Mouse (Mus musculus): ENCODE measurements at regions not wholly inside any gene's neighbourhood (a gene's known extent, or its start where the extent isn't known, plus 50 kb on each side); places are given as distances from the start of the nearest gene placed in this dataset.
A peak's percentile ranks its signal among the peaks of the same experiment; 100 is the strongest.

DNA sequence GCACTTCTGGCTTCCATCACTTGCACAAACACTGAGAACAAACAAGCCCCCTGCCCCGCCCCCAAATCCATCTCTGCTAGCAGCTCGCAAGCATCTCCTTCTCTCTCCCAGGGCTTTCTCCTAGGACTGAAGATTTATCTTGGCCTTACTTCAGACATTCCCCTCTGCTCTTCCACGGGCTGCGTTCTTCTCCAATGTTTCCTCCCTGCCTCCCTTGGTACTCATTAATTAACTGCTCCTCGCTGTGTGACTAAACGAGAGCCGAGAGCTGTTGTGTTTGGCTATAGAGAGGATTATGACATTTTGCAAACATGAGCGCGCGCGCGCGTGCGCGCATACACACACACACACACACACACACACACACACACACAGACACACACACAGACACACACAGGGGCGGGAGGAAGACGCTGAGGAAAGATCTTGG is 164.8 kb upstream of the Ptbp2 start:
- Histone ChIP-seq H3K36me3 (ENCODE audit: control insufficient read depth, insufficient read depth, low read length) (no peaks in the 10 kb centered on the region), H3K4me2 (ENCODE audit: low read length) (peak overlapping the region; percentile 50), H3K27me3 (replicated peaks; ENCODE audit: control insufficient read depth, insufficient read depth, low read length) (no peaks in the 10 kb centered on the region), H3K4me3 (ENCODE audit: low read length) (peak overlapping the region; percentile 18), H3K9me3 (ENCODE audit: control insufficient read depth, low read length) (no peaks in the 10 kb centered on the region), H3K4me1 (ENCODE audit: control insufficient read depth, insufficient read depth, low read depth, low read length) (peaks cover 15% of the 10 kb centered on the region), H3K27ac (ENCODE audit: low read depth, low read length) (peak overlapping the region; percentile 10), H3K9ac (ENCODE audit: low read depth, low read length) (peak overlapping the region; percentile 24; the same call in 1 of the 2 replicates)
- ATAC-seq = peak; percentile 70
- WGBS = 10% methylated on average over 17 of the region's 17 CpGs

DNA sequence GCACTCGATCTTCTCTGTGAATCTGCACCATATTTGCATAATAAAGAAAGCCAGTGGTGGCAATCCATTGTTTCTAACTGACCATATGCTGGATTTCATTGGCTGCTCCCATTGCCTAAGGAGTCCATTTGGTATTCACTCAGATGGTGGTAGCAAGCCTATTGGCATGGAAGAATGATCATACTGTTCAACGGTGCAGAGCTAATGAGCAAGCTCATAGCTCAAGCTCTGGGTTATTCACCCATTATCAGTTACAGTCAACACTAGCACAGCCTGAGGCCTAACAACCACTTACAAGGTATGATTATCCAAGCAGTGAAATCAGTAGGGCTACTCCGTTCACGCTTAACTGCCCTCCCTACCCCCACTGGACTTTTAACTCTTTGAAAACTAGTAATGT is 162.9 kb upstream of the Ptbp2 start:
- Histone ChIP-seq H3K27me3 (replicated peaks; ENCODE audit: control insufficient read depth, insufficient read depth, low read length) (no peaks in the 10 kb centered on the region), H3K4me2 (ENCODE audit: low read length) (no peak overlapping the region), H3K36me3 (ENCODE audit: control insufficient read depth, insufficient read depth, low read length) (no peaks in the 10 kb centered on the region), H3K4me3 (ENCODE audit: low read length) (no peak overlapping the region), H3K27ac (ENCODE audit: low read depth, low read length) (no peak overlapping the region), H3K9me3 (ENCODE audit: control insufficient read depth, low read length) (no peaks in the 10 kb centered on the region), H3K4me1 (ENCODE audit: control insufficient read depth, insufficient read depth, low read depth, low read length) (peaks cover 15% of the 10 kb centered on the region), H3K9ac (ENCODE audit: low read depth, low read length) (no peak overlapping the region)
- peak; percentile 58; the same call in 1 of the 2 replicates for ATAC-seq
- 25% methylated on average over 4 of the region's 4 CpGs for WGBS

DNA sequence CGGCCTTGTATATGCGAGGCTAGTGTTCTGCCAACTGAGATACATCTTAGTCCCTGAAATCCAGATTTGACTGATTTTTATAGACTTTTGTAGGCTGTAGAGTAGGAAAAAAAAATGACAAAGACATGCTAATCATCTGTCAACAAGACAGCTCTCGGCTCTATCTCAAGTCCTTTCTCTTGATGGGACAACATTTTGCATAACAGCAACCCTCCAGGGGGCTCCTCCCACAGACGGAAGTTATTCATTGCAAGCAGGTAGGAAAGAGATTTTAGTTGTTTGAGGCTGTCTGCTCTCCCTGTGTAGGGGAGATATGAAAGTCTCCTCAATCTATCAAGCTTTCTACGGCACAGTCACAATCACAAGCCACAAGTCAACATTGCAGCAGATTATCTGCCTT is 159.8 kb upstream of the Ptbp2 start:
- Histone ChIP-seq H3K4me1 (ENCODE audit: control insufficient read depth, insufficient read depth, low read depth, low read length) (peaks cover 3% of the 10 kb centered on the region; the same call in 1 of the 2 replicates), H3K9ac (ENCODE audit: low read depth, low read length) (no peak overlapping the region), H3K27ac (ENCODE audit: low read depth, low read length) (no peak overlapping the region), H3K4me3 (ENCODE audit: low read length) (no peak overlapping the region), H3K27me3 (replicated peaks; ENCODE audit: control insufficient read depth, insufficient read depth, low read length) (no peaks in the 10 kb centered on the region), H3K4me2 (ENCODE audit: low read length) (no peak overlapping the region), H3K36me3 (ENCODE audit: control insufficient read depth, insufficient read depth, low read length) (no peaks in the 10 kb centered on the region), H3K9me3 (ENCODE audit: control insufficient read depth, low read length) (no peaks in the 10 kb centered on the region)
- WGBS = 47% methylated on average over 5 of the region's 5 CpGs
- no peak for ATAC-seq

DNA sequence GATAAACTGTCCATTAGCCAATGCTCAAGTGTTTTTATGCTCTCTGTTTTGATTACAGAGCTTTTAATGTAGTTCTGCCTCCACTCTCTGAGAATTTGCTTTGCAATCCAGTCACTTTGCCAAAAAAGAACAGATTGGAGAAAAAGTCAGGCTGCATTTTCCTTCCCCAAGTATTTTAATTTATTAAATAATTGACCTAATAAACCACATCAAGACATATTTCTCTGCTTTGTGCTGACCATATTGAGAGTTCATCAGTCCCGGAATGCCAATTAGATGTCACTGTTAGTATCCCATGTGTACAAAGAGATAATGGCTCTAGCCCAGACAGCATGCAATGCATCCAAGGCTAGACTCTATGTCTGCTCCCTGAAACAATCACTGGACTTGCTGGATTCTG is 154.8 kb upstream of the Ptbp2 start:
- H3K4me1 ChIP-seq (ENCODE audit: control insufficient read depth, insufficient read depth, low read depth, low read length) = no peaks in the 10 kb centered on the region
- H3K9me3 ChIP-seq (ENCODE audit: control insufficient read depth, low read length) = no peaks in the 10 kb centered on the region
- no peak overlapping the region for H3K4me3 ChIP-seq (ENCODE audit: low read length)
- no peak overlapping the region for H3K27ac ChIP-seq (ENCODE audit: low read depth, low read length)
- H3K36me3 ChIP-seq (ENCODE audit: control insufficient read depth, insufficient read depth, low read length) = no peaks in the 10 kb centered on the region
- no peak overlapping the region for H3K4me2 ChIP-seq (ENCODE audit: low read length)
- no peak for ATAC-seq
- WGBS = 83% methylated on average over 1 of the region's 1 CpGs
- no peaks in the 10 kb centered on the region for H3K27me3 ChIP-seq (replicated peaks; ENCODE audit: control insufficient read depth, insufficient read depth, low read length)
- H3K9ac ChIP-seq (ENCODE audit: low read depth, low read length) = no peak overlapping the region

DNA sequence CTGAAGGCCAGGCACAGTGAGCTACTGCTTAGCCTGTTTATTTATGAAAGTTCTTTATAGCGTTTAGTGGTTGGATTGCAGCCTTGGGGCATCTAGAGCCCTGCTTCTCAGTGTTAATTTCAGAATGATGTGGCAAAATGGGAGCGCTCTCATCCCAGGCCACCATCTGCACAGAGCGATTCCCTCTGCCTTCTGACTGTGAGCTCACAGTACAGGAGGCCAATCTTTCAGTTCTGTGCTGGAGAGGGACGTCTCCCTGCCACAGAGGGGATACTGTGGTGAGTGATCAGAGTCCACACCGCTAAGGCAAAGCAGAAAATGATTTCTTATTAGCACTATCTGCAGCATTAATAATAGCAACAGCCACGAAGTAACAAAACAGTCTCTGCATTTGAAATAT is 154.2 kb upstream of the Ptbp2 start:
- peaks cover 3% of the 10 kb centered on the region for H3K4me1 ChIP-seq (ENCODE audit: control insufficient read depth, insufficient read depth, low read depth, low read length)
- no peaks in the 10 kb centered on the region for H3K9me3 ChIP-seq (ENCODE audit: control insufficient read depth, low read length)
- no peaks in the 10 kb centered on the region for H3K36me3 ChIP-seq (ENCODE audit: control insufficient read depth, insufficient read depth, low read length)
- no peak for ATAC-seq
- H3K27me3 ChIP-seq (replicated peaks; ENCODE audit: control insufficient read depth, insufficient read depth, low read length) = no peaks in the 10 kb centered on the region
- no peak overlapping the region for H3K27ac ChIP-seq (ENCODE audit: low read depth, low read length)
- H3K9ac ChIP-seq (ENCODE audit: low read depth, low read length) = no peak overlapping the region
- no peak overlapping the region for H3K4me2 ChIP-seq (ENCODE audit: low read length)
- 53% methylated on average over 6 of the region's 6 CpGs for WGBS
- H3K4me3 ChIP-seq (ENCODE audit: low read length) = no peak overlapping the region

DNA sequence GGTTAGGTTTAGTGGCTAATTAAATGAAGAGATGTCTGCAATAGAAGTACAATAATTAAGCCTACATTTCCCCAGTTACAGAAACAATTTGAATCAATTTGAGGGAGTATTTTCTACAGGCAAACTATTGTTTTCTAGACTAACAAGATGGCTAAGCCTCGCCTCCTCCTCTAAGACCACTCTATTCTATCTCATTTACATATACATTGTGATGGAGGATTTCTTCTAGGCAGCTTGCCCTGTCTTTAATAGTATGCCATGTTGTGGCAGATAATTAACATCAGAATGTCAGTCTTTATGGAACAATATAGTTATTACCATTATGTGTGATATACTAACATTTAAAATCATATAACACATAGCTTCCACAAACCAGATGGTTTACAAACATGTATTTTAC is 152.3 kb upstream of the Ptbp2 start:
- ATAC-seq = no peak
- no peaks in the 10 kb centered on the region for H3K9me3 ChIP-seq (ENCODE audit: control insufficient read depth, low read length)
- 45% methylated on average over 1 of the region's 1 CpGs for WGBS
- H3K27ac ChIP-seq (ENCODE audit: low read depth, low read length) = no peak overlapping the region
- no peaks in the 10 kb centered on the region for H3K36me3 ChIP-seq (ENCODE audit: control insufficient read depth, insufficient read depth, low read length)
- H3K9ac ChIP-seq (ENCODE audit: low read depth, low read length) = no peak overlapping the region
- H3K4me2 ChIP-seq (ENCODE audit: low read length) = no peak overlapping the region
- peaks cover 12% of the 10 kb centered on the region for H3K4me1 ChIP-seq (ENCODE audit: control insufficient read depth, insufficient read depth, low read depth, low read length)
- H3K4me3 ChIP-seq (ENCODE audit: low read length) = no peak overlapping the region
- no peaks in the 10 kb centered on the region for H3K27me3 ChIP-seq (replicated peaks; ENCODE audit: control insufficient read depth, insufficient read depth, low read length)

DNA sequence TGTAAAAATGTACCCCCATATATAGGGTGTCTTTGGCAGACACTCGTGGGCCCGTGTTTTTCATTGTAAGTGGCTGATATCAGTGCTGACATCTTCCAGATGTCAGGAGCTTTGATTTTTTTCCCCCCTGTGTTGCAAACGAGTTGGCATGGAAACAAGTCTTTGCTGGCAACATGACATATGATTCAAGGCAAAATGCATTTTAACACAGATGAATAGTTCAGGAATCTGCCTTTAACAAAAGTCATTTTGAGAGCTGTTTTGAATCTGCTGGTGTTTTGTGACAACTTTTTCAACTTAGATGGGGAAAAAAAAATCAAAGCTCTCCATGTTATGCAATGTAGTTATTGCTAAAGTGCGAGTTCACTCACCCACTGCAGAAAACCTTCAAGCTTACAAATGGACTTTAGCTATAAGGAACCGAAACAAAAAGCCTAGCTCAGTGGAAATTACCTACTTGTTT is 148.8 kb upstream of the Ptbp2 start:
- 14% methylated on average over 5 of the region's 5 CpGs for WGBS
- 0 out of 2 replicates have a peak, but pooled peaks have one; percentile 30 for ATAC-seq
- H3K9me3 ChIP-seq (ENCODE audit: control insufficient read depth, low read length) = no peaks in the 10 kb centered on the region
- H3K9ac ChIP-seq (ENCODE audit: low read depth, low read length) = no peak overlapping the region
- no peaks in the 10 kb centered on the region for H3K36me3 ChIP-seq (ENCODE audit: control insufficient read depth, insufficient read depth, low read length)
- H3K27ac ChIP-seq (ENCODE audit: low read depth, low read length) = no peak overlapping the region
- H3K27me3 ChIP-seq (replicated peaks; ENCODE audit: control insufficient read depth, insufficient read depth, low read length) = no peaks in the 10 kb centered on the region
- peaks cover 12% of the 10 kb centered on the region for H3K4me1 ChIP-seq (ENCODE audit: control insufficient read depth, insufficient read depth, low read depth, low read length)
- H3K4me2 ChIP-seq (ENCODE audit: low read length) = no peak overlapping the region; the same call in 1 of the 2 replicates
- no peak overlapping the region for H3K4me3 ChIP-seq (ENCODE audit: low read length)

DNA sequence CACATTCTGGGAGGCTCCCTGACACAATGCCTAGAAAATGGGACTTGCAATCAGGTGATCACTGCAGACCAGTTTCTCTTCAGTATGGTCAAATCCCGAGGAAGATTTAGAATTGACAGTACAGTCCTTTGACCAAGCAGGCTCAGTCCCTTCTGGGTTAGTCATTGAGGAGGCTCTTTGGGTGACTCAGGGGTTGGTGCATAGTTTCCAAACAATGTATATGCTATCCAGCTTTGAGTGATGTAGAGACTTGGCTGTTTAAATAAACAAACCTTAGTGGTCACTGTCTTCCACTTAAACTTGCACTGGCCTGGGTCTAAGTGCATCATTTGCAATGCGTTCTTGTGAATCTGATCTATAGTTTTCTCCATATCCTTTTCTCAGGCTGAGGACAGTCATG is 144.0 kb upstream of the Ptbp2 start:
- no peak for ATAC-seq
- no peak overlapping the region for H3K9ac ChIP-seq (ENCODE audit: low read depth, low read length)
- no peaks in the 10 kb centered on the region for H3K27me3 ChIP-seq (replicated peaks; ENCODE audit: control insufficient read depth, insufficient read depth, low read length)
- H3K9me3 ChIP-seq (ENCODE audit: control insufficient read depth, low read length) = no peaks in the 10 kb centered on the region
- peaks cover 8% of the 10 kb centered on the region for H3K4me1 ChIP-seq (ENCODE audit: control insufficient read depth, insufficient read depth, low read depth, low read length)
- WGBS = 87% methylated on average over 2 of the region's 2 CpGs
- H3K4me3 ChIP-seq (ENCODE audit: low read length) = no peak overlapping the region
- no peak overlapping the region for H3K4me2 ChIP-seq (ENCODE audit: low read length)
- H3K27ac ChIP-seq (ENCODE audit: low read depth, low read length) = no peak overlapping the region
- H3K36me3 ChIP-seq (ENCODE audit: control insufficient read depth, insufficient read depth, low read length) = no peaks in the 10 kb centered on the region

DNA sequence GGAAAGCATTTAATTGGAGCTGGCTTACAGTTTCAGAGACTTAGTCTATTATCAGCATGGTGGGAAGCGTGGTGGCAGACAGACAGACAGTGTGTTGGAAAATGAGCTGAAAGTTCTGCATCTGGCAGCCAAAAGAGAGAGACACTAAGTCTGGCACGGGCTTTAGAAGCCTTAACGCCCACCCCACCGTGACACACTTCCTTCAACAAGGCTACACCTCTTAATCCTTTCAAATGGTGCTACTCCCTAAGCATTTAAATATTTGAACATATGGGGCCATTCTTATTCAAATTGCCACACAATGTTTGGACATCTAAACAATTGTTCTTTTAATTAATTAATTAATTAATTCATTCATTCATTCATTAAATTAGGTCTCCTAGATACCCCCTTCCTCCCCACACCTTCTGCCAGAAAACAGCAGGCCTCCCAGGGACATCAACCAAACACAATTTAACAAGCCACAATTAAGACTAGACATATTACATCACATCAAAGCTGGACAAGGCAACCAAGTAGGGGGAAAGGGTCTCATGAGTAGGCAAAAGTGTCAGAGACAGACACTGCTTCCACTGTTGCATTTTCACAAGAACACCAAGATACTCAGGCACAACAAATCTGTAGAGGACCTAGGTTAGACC is 135.4 kb upstream of the Ptbp2 start:
- no peak overlapping the region for H3K4me2 ChIP-seq (ENCODE audit: low read length)
- no peak overlapping the region for H3K9ac ChIP-seq (ENCODE audit: low read depth, low read length)
- H3K4me1 ChIP-seq (ENCODE audit: control insufficient read depth, insufficient read depth, low read depth, low read length) = no peaks in the 10 kb centered on the region
- ATAC-seq = no peak
- no peak overlapping the region for H3K27ac ChIP-seq (ENCODE audit: low read depth, low read length)
- WGBS = 61% methylated on average over 4 of the region's 4 CpGs
- no peaks in the 10 kb centered on the region for H3K27me3 ChIP-seq (replicated peaks; ENCODE audit: control insufficient read depth, insufficient read depth, low read length)
- H3K9me3 ChIP-seq (ENCODE audit: control insufficient read depth, low read length) = no peaks in the 10 kb centered on the region
- H3K4me3 ChIP-seq (ENCODE audit: low read length) = no peak overlapping the region
- no peaks in the 10 kb centered on the region for H3K36me3 ChIP-seq (ENCODE audit: control insufficient read depth, insufficient read depth, low read length)

Data from hindbrain, embryonic 16.5 days (tissue).